Mouse (Mus musculus): Measurements from ENCODE around the gene Zfp174.

GRCm38 (mm10) chr16:3839157-3839885 lies 7.7 kb upstream of the Zfp174 start:
- TF ChIP-seq CTCF (IDR thresholded peaks at IDR 0.05; ENCODE audit: low read depth) (peak; percentile 79), EP300 (IDR thresholded peaks at IDR 0.05; ENCODE audit: low read depth) (no peak)
